Mouse (Mus musculus): ENCODE measurements around the gene Nol9. TPM values are rescaled to one million over a fixed set of nuclear protein-coding genes. Genes with fewer than 3 reads are reported as not detected.
A peak's percentile ranks its signal among the peaks of the same experiment; 100 is the strongest.

Nol9 gene
- total and polyA plus RNA-seq, 2 experiments from 2014 or later = 19.0 to 22.5 TPM

GRCm38 (mm10) chr4:152026751-152027508 lies 12.2 kb upstream of the Nol9 start:
- peak overlapping the region; percentile 63 for H3K9ac ChIP-seq (replicated peaks; ENCODE audit: low read length, poor library complexity, severe bottlenecking)
- peak overlapping the region; percentile 75 for H3K4me2 ChIP-seq (ENCODE audit: low read depth, low read length, poor library complexity, severe bottlenecking)
- DNase-seq (ENCODE audit: low spot score) = peak; percentile 17
- H3K36me3 ChIP-seq (ENCODE audit: insufficient read depth, low read length) = peaks cover 19% of the 10 kb centered on the region
- 3% methylated on average over 39 of the region's 41 CpGs for WGBS
- H3K27ac ChIP-seq (ENCODE audit: low read depth, low read length) = peak overlapping the region; percentile 68; the same call in 1 of the 2 replicates
- H3K27me3 ChIP-seq (ENCODE audit: insufficient read depth, low read length) = no peaks in the 10 kb centered on the region
- peak; percentile 68 for ATAC-seq (ENCODE audit: low FRiP score)
- TF ChIP-seq CTCF (IDR thresholded peaks at IDR 0.05) = peak; percentile 24; the same call in 1 of the 2 replicates
- H3K4me3 ChIP-seq (ENCODE audit: low read depth, low read length) = peak overlapping the region; percentile 61
- H3K4me1 ChIP-seq (ENCODE audit: insufficient read depth, low read length) = peaks cover 31% of the 10 kb centered on the region
- no peaks in the 10 kb centered on the region for H3K9me3 ChIP-seq (ENCODE audit: low read length)

- Histone ChIP-seq H3K4me3 (ENCODE audit: low read depth, low read length) (peak within 1 kb of the TSS; percentile 61), H3K4me2 (ENCODE audit: low read depth, low read length, poor library complexity, severe bottlenecking) (peak within 1 kb of the TSS; percentile 75), H3K4me1 (ENCODE audit: insufficient read depth, low read length) (peaks cover 31% of the 10 kb centered on the region), H3K27me3 (ENCODE audit: insufficient read depth, low read length) (no peaks in the 10 kb centered on the region), H3K36me3 (ENCODE audit: insufficient read depth, low read length) (peaks cover 14% of the 10 kb centered on the region), H3K9me3 (ENCODE audit: low read length) (no peaks in the 10 kb centered on the region), H3K27ac (ENCODE audit: low read depth, low read length) (peak within 1 kb of the TSS; percentile 69), H3K9ac (replicated peaks; ENCODE audit: low read length, poor library complexity, severe bottlenecking) (peak within 1 kb of the TSS; percentile 63)
- WGBS = under 1% methylated on average over 35 of the region's 35 CpGs
- ATAC-seq (ENCODE audit: low FRiP score) = peak; percentile 97
- peak; percentile 98 for DNase-seq (ENCODE audit: low spot score)
- no peak for TF ChIP-seq CTCF (IDR thresholded peaks at IDR 0.05)
Observed at GRCm38 (mm10) chr4:152027524-152027923, 11.6 kb upstream of the Nol9 start, which contains the start of gene Zbtb48. TSS of gene Zbtb48 (minus strand) at chr4:152027671.

- no peak for ATAC-seq (ENCODE audit: low FRiP score)
- Histone ChIP-seq H3K9me3 (ENCODE audit: low read length) (no peaks in the 10 kb centered on the region), H3K36me3 (ENCODE audit: insufficient read depth, low read length) (peaks cover 7% of the 10 kb centered on the region), H3K9ac (replicated peaks; ENCODE audit: low read length, poor library complexity, severe bottlenecking) (peak overlapping the region; percentile 63), H3K27me3 (ENCODE audit: insufficient read depth, low read length) (no peaks in the 10 kb centered on the region), H3K4me1 (ENCODE audit: insufficient read depth, low read length) (peaks cover 31% of the 10 kb centered on the region), H3K4me2 (ENCODE audit: low read depth, low read length, poor library complexity, severe bottlenecking) (peak overlapping the region; percentile 75), H3K4me3 (ENCODE audit: low read depth, low read length) (peak overlapping the region; percentile 61), H3K27ac (ENCODE audit: low read depth, low read length) (peak overlapping the region; percentile 69; the same call in 1 of the 2 replicates)
- WGBS = 64% methylated on average over 15 of the region's 15 CpGs
- TF ChIP-seq CTCF (IDR thresholded peaks at IDR 0.05) = no peak
- no peak for DNase-seq (ENCODE audit: low spot score)
Observed at GRCm38 (mm10) chr4:152028456-152028855, 10.7 kb upstream of the Nol9 start.

- no peak overlapping the region for H3K9ac ChIP-seq (replicated peaks; ENCODE audit: low read length, poor library complexity, severe bottlenecking)
- H3K27ac ChIP-seq (ENCODE audit: low read depth, low read length) = no peak overlapping the region
- DNase-seq (ENCODE audit: low spot score) (no peak), ATAC-seq (ENCODE audit: low FRiP score) (no peak)
- peak; percentile 64 for TF ChIP-seq CTCF (IDR thresholded peaks at IDR 0.05)
- peak overlapping the region; percentile 75 for H3K4me2 ChIP-seq (ENCODE audit: low read depth, low read length, poor library complexity, severe bottlenecking)
- peak overlapping the region; percentile 61; the same call in 1 of the 2 replicates for H3K4me3 ChIP-seq (ENCODE audit: low read depth, low read length)
- peaks cover 31% of the 10 kb centered on the region for H3K4me1 ChIP-seq (ENCODE audit: insufficient read depth, low read length)
- WGBS = 34% methylated on average over 5 of the region's 5 CpGs
- H3K27me3 ChIP-seq (ENCODE audit: insufficient read depth, low read length) = no peaks in the 10 kb centered on the region
- peaks cover 4% of the 10 kb centered on the region; the same call in 1 of the 2 replicates for H3K36me3 ChIP-seq (ENCODE audit: insufficient read depth, low read length)
- no peaks in the 10 kb centered on the region for H3K9me3 ChIP-seq (ENCODE audit: low read length)
Observed at GRCm38 (mm10) chr4:152029087-152029486, 10.0 kb upstream of the Nol9 start.

GRCm38 (mm10) chr4:152029997-152030396 lies 9.1 kb upstream of the Nol9 start:
- Histone ChIP-seq H3K27ac (ENCODE audit: low read depth, low read length) (no peak overlapping the region), H3K27me3 (ENCODE audit: insufficient read depth, low read length) (no peaks in the 10 kb centered on the region), H3K9me3 (ENCODE audit: low read length) (no peaks in the 10 kb centered on the region), H3K4me3 (ENCODE audit: low read depth, low read length) (no peak overlapping the region), H3K4me2 (ENCODE audit: low read depth, low read length, poor library complexity, severe bottlenecking) (peak overlapping the region; percentile 5; the same call in 1 of the 2 replicates), H3K4me1 (ENCODE audit: insufficient read depth, low read length) (peaks cover 31% of the 10 kb centered on the region), H3K36me3 (ENCODE audit: insufficient read depth, low read length) (no peaks in the 10 kb centered on the region), H3K9ac (replicated peaks; ENCODE audit: low read length, poor library complexity, severe bottlenecking) (no peak overlapping the region)
- DNase-seq (ENCODE audit: low spot score) (peak; percentile 64), ATAC-seq (ENCODE audit: low FRiP score) (no peak)
- peak; percentile 56 for TF ChIP-seq CTCF (IDR thresholded peaks at IDR 0.05)
- 52% methylated on average over 4 of the region's 4 CpGs for WGBS

- ATAC-seq (ENCODE audit: low FRiP score) (no peak), DNase-seq (ENCODE audit: low spot score) (no peak)
- WGBS = 91% methylated on average over 13 of the region's 13 CpGs
Observed at GRCm38 (mm10) chr4:152032922-152033321, 6.2 kb upstream of the Nol9 start.

More at GRCm38 (mm10) chr4:152032922-152033321, 6.2 kb upstream of the Nol9 start:
- no peaks in the 10 kb centered on the region for H3K36me3 ChIP-seq (ENCODE audit: insufficient read depth, low read length)
- no peak overlapping the region for H3K27ac ChIP-seq (ENCODE audit: low read depth, low read length)
- no peak for TF ChIP-seq CTCF (IDR thresholded peaks at IDR 0.05)
- H3K9ac ChIP-seq (replicated peaks; ENCODE audit: low read length, poor library complexity, severe bottlenecking) = no peak overlapping the region
- no peak overlapping the region for H3K4me3 ChIP-seq (ENCODE audit: low read depth, low read length)
- no peak overlapping the region for H3K4me2 ChIP-seq (ENCODE audit: low read depth, low read length, poor library complexity, severe bottlenecking)
- no peaks in the 10 kb centered on the region for H3K9me3 ChIP-seq (ENCODE audit: low read length)
- H3K4me1 ChIP-seq (ENCODE audit: insufficient read depth, low read length) = peaks cover 16% of the 10 kb centered on the region; the same call in 1 of the 2 replicates
- no peaks in the 10 kb centered on the region for H3K27me3 ChIP-seq (ENCODE audit: insufficient read depth, low read length)
